ENCODE assay signal across 18 mouse cellular contexts in genomic region chr1:106815265-106815664, GRCm38 (mm10). TPM values are rescaled to one million over a fixed set of nuclear protein-coding genes. Genes with fewer than 3 reads are reported as not detected.
"Had no signal": no experiment of that assay in that cellular context is flagged by ENCODE, and none has a peak within 500 bp of the region (broad histone marks: within the 10 kb centered on the region; RNA-seq: fewer than 3 reads in every experiment).

No protein-coding gene starts in this region.

- H3K9me3 ChIP-seq: intestine, embryonic 15.5 days; kidney, embryonic 15.5 days; limb, embryonic 13.5 days; midbrain, embryonic 10.5 days; neural tube, embryonic 13.5 days had no signal

- DNase-seq: kidney, adult 2 months; kidney, postnatal 14 days; left cerebral cortex, postnatal 4 days; lung, embryonic 14.5 days; lung, postnatal 10 days; midbrain, embryonic 14.5 days; right cerebral cortex, postnatal 14 days; thymus, adult 2 months; thymus, postnatal 25 days had no signal

- H3K36me3 ChIP-seq: intestine, embryonic 15.5 days; kidney, embryonic 15.5 days; limb, embryonic 13.5 days; midbrain, embryonic 10.5 days; neural tube, embryonic 13.5 days had no signal

- H3K4me1 ChIP-seq: intestine, embryonic 15.5 days; kidney, embryonic 15.5 days; limb, embryonic 13.5 days; midbrain, embryonic 10.5 days; neural tube, embryonic 13.5 days had no signal

- H3K4me3 ChIP-seq: intestine, embryonic 15.5 days; kidney, embryonic 15.5 days; limb, embryonic 13.5 days; midbrain, embryonic 10.5 days; neural tube, embryonic 13.5 days had no signal

- H3K27me3 ChIP-seq: intestine, embryonic 15.5 days; kidney, embryonic 15.5 days; limb, embryonic 13.5 days; neural tube, embryonic 13.5 days had no signal

- H3K9ac ChIP-seq: intestine, embryonic 15.5 days; kidney, embryonic 15.5 days; limb, embryonic 13.5 days; liver, embryonic 14.5 days; lung, embryonic 14.5 days; neural tube, embryonic 13.5 days had no signal

- H3K27ac ChIP-seq: intestine, embryonic 15.5 days; kidney, embryonic 15.5 days; limb, embryonic 13.5 days; liver, embryonic 14.5 days; midbrain, embryonic 10.5 days; neural tube, embryonic 13.5 days had no signal

- ATAC-seq: intestine, embryonic 15.5 days had no signal

RNA-seq across cellular contexts. Expression of gene Serpinb5, which starts 45.7 kb away (rescaled TPM):
- total RNA-seq: layer of hippocampus, postnatal 14 days; left cerebral cortex, postnatal 10 days; left cerebral cortex, postnatal 4 days; liver, adult 2 months had no signal
- polyA plus RNA-seq: kidney, adult 2 months; liver, adult 2 months; midbrain, embryonic 10.5 days; midbrain, embryonic 14.5 days; neural tube, embryonic 13.5 days had no signal
